Mouse (Mus musculus): Measurements from ENCODE around the gene Inpp5f.
"Not testable (repeated sequence)": the region's sequence is repeated elsewhere in the genome, so short reads cannot be mapped to it uniquely, and the experiment has no call there.

Gene Inpp5f

DNA sequence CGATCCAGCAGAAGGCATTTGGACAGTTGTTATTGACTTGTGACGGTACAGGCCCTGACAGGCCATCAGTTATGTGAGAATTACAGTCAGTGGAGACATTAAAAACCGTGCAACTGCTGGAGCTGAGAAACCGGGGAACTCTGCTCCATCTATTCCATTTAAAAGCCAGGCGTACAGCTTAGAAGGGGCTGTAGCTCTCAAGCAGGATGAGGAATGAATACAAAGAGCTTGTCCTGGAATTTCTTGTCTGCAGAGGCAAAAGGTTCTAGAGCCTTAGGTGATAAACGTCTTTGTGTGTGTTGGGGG lies 18.2 kb upstream of the Inpp5f start:
- no peak for DNase-seq

DNA sequence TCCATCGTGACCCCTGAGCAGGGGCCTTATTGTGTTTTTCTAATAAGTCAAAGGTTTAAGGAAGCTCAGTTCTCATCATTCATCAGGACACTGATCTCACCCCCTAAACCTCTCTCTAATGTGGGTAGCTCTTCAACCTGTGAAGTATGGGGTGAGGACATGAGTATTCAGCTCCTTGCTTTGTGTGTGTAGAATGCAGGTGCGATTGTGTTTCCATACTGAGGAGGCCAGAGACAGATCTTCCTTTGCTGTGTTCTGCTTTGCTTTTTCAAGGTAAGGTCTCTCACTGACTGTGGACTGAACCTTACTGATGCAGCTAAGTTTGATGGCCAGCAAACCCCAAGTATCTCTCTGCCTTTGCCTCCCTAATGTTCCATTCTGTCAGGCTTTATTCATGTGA lies 14.9 kb upstream of the Inpp5f start:
- no peak for DNase-seq

- no peak for DNase-seq
Measured at GRCm38 (mm10) chr7:128599072-128599471, 12.1 kb upstream of the Inpp5f start.

GRCm38 (mm10) chr7:128601826-128602225 lies 9.3 kb upstream of the Inpp5f start:
- no peak for DNase-seq

DNA sequence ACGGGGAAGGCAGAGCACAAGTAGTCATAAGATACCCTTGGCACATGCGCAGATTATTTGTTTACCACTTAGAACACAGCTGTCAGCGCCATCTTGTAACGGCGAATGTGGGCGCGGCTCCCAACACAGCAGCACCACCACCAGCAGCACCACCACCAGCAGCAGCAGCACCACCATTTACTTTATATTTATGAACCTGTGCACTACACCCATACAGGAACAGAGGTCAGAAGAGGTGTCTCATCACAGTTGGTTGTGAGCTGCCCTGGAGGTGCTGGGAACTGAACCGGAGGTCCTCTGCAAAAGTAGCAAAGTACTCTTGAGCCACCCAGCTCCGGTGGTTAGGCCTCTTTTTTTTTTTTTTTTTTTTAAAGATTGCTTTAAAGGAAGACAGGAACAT lies 1.2 kb upstream of the Inpp5f start:
- DNase-seq = not testable (repeated sequence)

DNA sequence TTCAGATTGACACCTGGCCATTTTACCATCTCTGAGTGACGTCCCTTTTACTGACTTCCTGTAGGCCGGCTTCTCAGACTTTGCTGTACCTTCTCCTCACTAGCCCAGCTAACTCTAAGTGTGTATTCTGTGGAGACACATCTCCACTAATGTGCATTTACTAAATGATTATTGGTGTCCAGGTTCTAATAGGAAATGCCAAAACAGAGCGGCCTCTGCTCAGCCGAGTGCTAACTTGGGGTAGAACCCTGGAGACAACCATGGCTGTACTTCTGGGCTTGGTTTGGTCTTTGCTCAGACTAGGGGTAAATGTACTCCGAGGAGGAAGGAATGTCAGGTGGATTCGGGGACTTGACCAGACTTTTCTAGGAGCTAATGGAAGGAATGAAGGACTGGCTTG lies 638 bp upstream of the Inpp5f start:
- DNase-seq = no peak

- DNase-seq = no peak
Measured at GRCm38 (mm10) chr7:128611799-128612411, 777 bp downstream of the Inpp5f start.

GRCm38 (mm10) chr7:128612521-128613181 lies 1.5 kb downstream of the Inpp5f start:
- DNase-seq = peak in 1 of 2 experiments; percentile 20

DNA sequence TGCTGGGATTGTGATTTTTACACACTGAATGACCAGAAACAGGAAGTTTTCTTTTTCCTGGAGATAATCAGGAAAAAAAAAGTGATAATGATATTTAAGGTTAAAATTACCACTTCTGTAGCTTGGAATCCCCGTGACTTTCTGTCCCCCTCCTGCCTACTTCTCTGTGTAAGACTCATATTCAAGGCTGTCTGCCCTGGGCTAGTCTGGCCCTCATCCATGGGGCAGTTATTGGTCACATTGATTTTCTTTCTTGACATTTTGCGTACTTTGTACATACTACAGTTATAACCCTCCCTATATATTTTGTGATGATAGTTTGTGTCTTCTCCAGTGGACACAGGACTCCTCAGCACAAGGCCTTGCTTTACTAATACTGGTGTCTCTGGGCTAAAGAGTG lies 2.5 kb downstream of the Inpp5f start:
- no peak for DNase-seq

DNA sequence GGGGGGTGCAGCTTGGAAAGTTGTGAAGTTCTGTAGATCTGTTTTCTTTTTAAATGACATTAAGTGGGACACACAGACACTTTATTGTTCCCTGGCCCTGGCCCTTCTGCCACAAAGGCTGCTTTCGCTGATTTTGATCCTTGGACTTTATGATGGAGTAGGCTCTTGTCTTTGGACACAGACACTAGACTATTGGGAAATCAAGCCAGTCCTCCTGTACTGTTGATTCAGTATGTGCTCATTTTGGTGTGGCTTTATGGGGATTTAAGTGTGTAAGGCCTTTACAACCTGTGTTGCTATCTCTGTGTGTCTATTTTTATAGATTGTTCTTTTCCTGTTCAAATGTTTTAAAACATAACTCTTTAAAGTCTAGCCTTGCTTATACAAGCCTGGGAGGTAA lies 6.5 kb downstream of the Inpp5f start:
- no peak for DNase-seq

DNA sequence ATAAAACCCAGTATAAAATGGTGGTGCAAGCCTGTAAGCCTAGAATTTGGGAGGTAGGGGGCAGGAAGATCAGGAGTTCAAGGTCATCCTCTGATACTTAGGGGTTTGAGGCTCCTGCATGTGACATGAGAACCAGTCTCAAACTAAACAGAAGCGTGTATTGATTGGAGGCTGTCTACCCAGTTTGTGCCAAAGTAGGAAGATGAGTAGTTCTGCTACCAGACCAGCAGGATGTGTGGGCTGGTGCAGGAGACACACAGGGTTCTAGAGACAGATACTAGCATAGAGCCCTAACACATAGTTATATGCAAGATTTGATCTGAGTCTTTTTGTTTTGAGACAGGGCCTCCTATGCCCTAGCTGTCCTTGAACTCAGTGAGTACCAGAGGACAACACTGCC lies 9.1 kb downstream of the Inpp5f start:
- no peak for DNase-seq

- peak; percentile 55 to 60 for DNase-seq
Measured at GRCm38 (mm10) chr7:128622266-128622961, 11.3 kb downstream of the Inpp5f start.

GRCm38 (mm10) chr7:128622994-128623393 lies 11.9 kb downstream of the Inpp5f start:
- DNase-seq = no peak

GRCm38 (mm10) chr7:128625382-128625781 lies 14.3 kb downstream of the Inpp5f start:
- no peak for DNase-seq

- peak in 1 of 2 experiments; percentile 19 for DNase-seq
Measured at GRCm38 (mm10) chr7:128626601-128627000, 15.5 kb downstream of the Inpp5f start.

GRCm38 (mm10) chr7:128627251-128627650 lies 16.1 kb downstream of the Inpp5f start:
- no peak for DNase-seq

GRCm38 (mm10) chr7:128627723-128628122 lies 16.6 kb downstream of the Inpp5f start:
- no peak for DNase-seq

- peak; percentile 65 to 78 for DNase-seq
Measured at GRCm38 (mm10) chr7:128633156-128633555, 22.0 kb downstream of the Inpp5f start.

GRCm38 (mm10) chr7:128639925-128640485 lies 28.9 kb downstream of the Inpp5f start:
- no peak for DNase-seq

DNA sequence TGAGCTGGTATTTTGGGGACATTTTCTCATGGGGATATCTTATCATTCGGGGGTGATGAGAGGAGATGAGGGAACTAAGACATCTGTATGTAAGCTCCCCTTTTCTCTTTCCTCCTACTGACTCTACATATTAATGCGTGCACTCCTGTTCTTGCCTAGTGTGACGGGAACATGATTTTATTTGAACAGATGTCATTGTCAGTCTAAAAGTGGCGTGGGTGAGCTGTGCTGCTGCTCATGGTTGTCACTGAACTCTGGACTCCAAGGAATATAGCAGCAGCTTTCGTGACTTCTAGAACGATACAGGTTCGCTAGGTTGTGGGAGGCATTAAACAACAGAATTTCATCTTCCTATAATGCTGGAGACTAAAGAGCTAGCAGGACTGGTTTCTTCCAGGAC lies 30.4 kb downstream of the Inpp5f start:
- DNase-seq = no peak

DNA sequence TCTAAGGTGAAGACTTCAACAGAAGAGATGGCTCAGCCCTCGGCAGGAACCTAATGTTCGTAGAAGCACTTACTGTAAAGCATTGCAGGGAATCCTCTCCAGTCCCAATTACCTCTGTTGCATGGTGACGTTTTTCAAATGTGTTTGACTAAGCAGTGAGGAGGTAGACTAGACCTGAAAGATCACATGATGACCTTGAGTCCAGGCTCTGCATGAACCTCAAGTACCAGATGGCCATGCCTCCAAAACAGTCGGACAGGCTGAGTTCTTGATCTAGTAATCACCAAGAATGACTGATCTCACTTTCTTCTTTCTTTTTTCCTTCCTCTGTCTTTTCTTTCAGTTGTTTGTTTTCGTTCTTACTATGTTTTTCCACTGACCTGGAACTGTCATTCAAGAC lies 31.3 kb downstream of the Inpp5f start:
- no peak for DNase-seq

- no peak for DNase-seq
Measured at GRCm38 (mm10) chr7:128656970-128657369, 45.8 kb downstream of the Inpp5f start.

DNA sequence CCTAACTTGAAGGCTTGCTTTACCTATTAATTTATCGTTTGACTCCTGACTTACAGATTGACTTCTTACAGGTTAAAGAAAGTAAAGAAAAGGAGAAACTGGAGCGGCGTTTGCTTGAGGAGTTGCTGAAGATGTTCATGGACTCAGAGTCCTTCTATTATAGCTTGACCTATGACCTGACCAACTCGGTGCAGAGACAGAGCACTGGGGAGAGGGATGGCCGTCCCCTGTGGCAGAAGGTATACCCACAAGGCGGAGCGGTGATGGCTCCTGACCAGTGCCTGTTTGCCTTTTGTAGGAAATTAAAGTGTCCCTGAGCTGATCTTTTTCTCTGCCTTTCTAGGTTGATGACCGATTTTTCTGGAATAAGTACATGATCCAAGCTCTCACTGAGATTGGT lies 52.8 kb downstream of the Inpp5f start:
- no peak for DNase-seq

DNA sequence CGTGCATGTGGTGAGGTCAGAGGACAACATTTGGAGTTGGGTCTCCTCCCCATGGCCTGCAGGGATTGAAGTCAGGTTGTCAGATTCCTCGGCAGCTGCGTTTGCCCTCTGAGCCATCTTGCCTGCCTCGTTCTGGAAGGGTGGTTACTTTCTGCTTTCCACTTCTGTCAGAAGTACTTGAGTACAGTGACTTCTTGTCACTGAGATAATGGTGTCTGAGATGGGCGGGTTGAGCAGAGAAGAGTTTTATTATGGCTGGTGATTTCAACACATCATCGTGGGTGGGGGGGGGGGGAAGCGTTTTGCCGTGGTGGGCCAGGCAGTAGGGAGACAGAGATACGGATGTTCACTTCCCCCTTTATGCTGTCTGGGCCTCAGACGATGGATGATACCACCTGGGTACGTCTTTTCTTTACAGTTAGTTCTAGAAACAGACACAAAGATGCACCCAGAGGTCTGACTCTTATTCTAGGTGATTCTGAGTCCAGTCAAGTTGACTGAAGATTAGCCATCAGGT lies 53.8 kb downstream of the Inpp5f start:
- no peak for DNase-seq

All from B cell, adult 2 months (primary cell).